In the genomic region with DNA sequence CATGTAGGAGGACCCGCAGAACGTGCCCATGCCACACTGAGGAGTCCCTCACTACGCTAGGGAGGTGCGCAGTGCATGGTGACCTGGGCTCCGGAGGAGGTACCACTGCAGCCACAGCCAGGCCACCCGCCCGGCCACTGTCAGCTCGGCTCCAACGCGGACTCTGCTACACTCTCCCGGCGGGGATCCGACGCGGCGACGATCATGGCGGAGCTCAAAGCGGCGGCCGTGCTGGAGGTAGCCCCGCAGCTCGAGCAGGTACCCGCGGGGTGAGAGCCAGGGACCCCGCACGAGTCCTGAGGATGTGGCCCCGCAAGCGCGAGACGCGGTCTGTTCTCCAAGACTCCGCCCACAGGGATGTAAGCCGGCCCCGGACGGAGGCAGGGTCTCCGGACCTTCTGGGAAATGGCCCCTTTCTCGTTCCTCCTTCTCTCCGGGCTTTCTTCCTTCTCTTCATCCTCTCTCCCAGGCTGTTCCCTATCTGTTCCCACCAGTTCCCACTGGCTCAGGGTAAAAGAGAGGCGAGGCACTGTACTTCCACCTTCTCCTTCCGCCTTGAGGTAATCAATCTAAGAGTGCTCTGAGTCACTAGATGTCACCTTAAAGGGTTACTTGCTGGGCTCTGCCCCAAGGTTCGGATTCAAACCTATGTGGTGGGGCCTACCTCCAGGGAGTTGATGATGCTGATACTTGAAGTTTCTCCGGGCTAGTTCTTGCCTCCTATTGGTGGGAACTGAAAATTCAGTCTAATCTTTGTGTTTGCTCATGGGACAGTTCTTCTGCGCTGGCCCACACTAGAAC, we compare ENCODE assay signal across 8 mouse cellular contexts. TPM values are rescaled to one million over a fixed set of nuclear protein-coding genes. Genes with fewer than 3 reads are reported as not detected.
DNase-seq lines count a peak whose midpoint lies in the region; ATAC-seq and TF ChIP-seq lines count a peak whose summit lies in the region.

No protein-coding gene starts in this region.

- WGBS in kidney, adult 2 months = 3% methylated on average over 44 of the region's 44 CpGs
- WGBS in macrophage (ENCODE audit: missing documents) = 4% methylated on average over 44 of the region's 44 CpGs
- WGBS in stomach, postnatal 0 days = 2% methylated on average over 41 of the region's 44 CpGs

- H3K79me2 ChIP-seq in macrophage (ENCODE audit: inconsistent target) = no peaks in the 10 kb centered on the region

- ATAC-seq in hematopoietic stem cell, adult 5-6 weeks (replicated peaks in 1 of 2; ENCODE audit: insufficient read depth in 1 of 2, low FRiP score in 2 of 2, low TSS enrichment in 1 of 2, low read depth in 1 of 2, poor library complexity in 2 of 2, severe bottlenecking in 2 of 2) = peak; percentile 40 to 59
- ATAC-seq in stomach, postnatal 0 days (ENCODE audit: low FRiP score, low TSS enrichment) = peak; percentile 89

- H3K27me3 ChIP-seq in kidney, adult 2 months (replicated peaks; ENCODE audit: control insufficient read depth, insufficient read depth, low read length) = peaks cover 1% of the 10 kb centered on the region; the same call in 1 of the 2 replicates
- peaks cover 35% of the 10 kb centered on the region for H3K27me3 ChIP-seq in E14TG2a.4 (ENCODE audit: insufficient read depth, low read length)
- no peaks in the 10 kb centered on the region for H3K27me3 ChIP-seq in stomach, postnatal 0 days (ENCODE audit: control insufficient read depth, insufficient read depth, low read length)

- no peak overlapping the region for H3K27ac ChIP-seq in kidney, adult 2 months (ENCODE audit: insufficient read depth, low read depth, low read length)
- no peak overlapping the region for H3K27ac ChIP-seq in cortical plate, adult 2 months (ENCODE audit: insufficient read depth, low read length)
- H3K27ac ChIP-seq in macrophage = no peak overlapping the region
- peak overlapping the region; percentile 56; the same call in 1 of the 2 replicates for H3K27ac ChIP-seq in stomach, postnatal 0 days (replicated peaks)

- no peak for TF ChIP-seq EP300 in stomach, postnatal 0 days (optimal IDR thresholded peaks at IDR 0.05)

- H3K4me3 ChIP-seq in kidney, adult 2 months (ENCODE audit: insufficient read depth, low read depth, low read length) = peak overlapping the region; percentile 58
- H3K4me3 ChIP-seq in E14TG2a.4 (replicated peaks; ENCODE audit: low read length) (peak overlapping the region; percentile 84), macrophage (ENCODE audit: inconsistent target) (peak overlapping the region; percentile 3; the same call in 1 of the 2 replicates)
- H3K4me3 ChIP-seq in cortical plate, adult 2 months (ENCODE audit: insufficient read depth, low read length) = peak overlapping the region; percentile 29
- peak overlapping the region; percentile 65 for H3K4me3 ChIP-seq in stomach, postnatal 0 days (ENCODE audit: low read depth, low read length)

- no peak for TF ChIP-seq CTCF in kidney, adult 2 months (conservative IDR thresholded peaks at IDR 0.05; ENCODE audit: insufficient read depth, insufficient read length, low read depth, low read length)
- no peak for TF ChIP-seq CTCF in E14TG2a.4 (conservative IDR thresholded peaks at IDR 0.05; ENCODE audit: low read length)
- TF ChIP-seq CTCF in cortical plate, adult 2 months (IDR thresholded peaks at IDR 0.05; ENCODE audit: extremely low read depth, insufficient read depth, low read length) = no peak
- TF ChIP-seq CTCF in stomach, postnatal 0 days (IDR thresholded peaks at IDR 0.05; ENCODE audit: low read depth) = peak; percentile 56

- DNase-seq in kidney, adult 2 months = no peak
- DNase-seq in kidney, adult 18-20 months = no peak
- DNase-seq in stomach, postnatal 0 days (ENCODE audit: low spot score) = peak; percentile 43
- DNase-seq in urinary bladder, postnatal 4 days (ENCODE audit: low spot score in 2 of 2) = no peak

- TF ChIP-seq POLR2A in kidney, adult 2 months (IDR thresholded peaks at IDR 0.05; ENCODE audit: low read depth, low read length) = no peak
- no peak for TF ChIP-seq POLR2A in cortical plate, adult 2 months (IDR thresholded peaks at IDR 0.05; ENCODE audit: extremely low read depth, insufficient read depth, low read length)

- peak overlapping the region; percentile 74 for H3K9ac ChIP-seq in stomach, postnatal 0 days (ENCODE audit: low read length)

- no peaks in the 10 kb centered on the region for H3K36me3 ChIP-seq in kidney, adult 2 months (ENCODE audit: control insufficient read depth, insufficient read depth, low read length)
- H3K36me3 ChIP-seq in E14TG2a.4 (ENCODE audit: insufficient read depth, low read length) (no peaks in the 10 kb centered on the region), macrophage (ENCODE audit: inconsistent target) (no peaks in the 10 kb centered on the region)
- H3K36me3 ChIP-seq in stomach, postnatal 0 days (ENCODE audit: control insufficient read depth, insufficient read depth, low read length) = no peaks in the 10 kb centered on the region

- no peaks in the 10 kb centered on the region for H3K4me1 ChIP-seq in kidney, adult 2 months (ENCODE audit: control insufficient read depth, insufficient read depth, low read length)
- peaks cover 22% of the 10 kb centered on the region for H3K4me1 ChIP-seq in E14TG2a.4 (replicated peaks; ENCODE audit: low read depth, low read length)
- H3K4me1 ChIP-seq in cortical plate, adult 2 months (ENCODE audit: control insufficient read depth, insufficient read depth, low read length) = no peaks in the 10 kb centered on the region
- no peaks in the 10 kb centered on the region for H3K4me1 ChIP-seq in stomach, postnatal 0 days (replicated peaks; ENCODE audit: control insufficient read depth, insufficient read depth)

- H3K9me3 ChIP-seq in E14TG2a.4 (ENCODE audit: low read length) = peaks cover 35% of the 10 kb centered on the region
- H3K9me3 ChIP-seq in stomach, postnatal 0 days (ENCODE audit: control insufficient read depth, low read length) = no peaks in the 10 kb centered on the region

- H3K4me2 ChIP-seq in stomach, postnatal 0 days (replicated peaks; ENCODE audit: low read depth) = peak overlapping the region; percentile 96

RNA-seq across cellular contexts. Expression of gene Sfrp2, which starts 23.7 kb away (rescaled TPM):
- polyA plus RNA-seq in kidney, adult 2 months (2012; rRNA removed) = 14.0 and 30.5 TPM in 2 replicates
- polyA plus RNA-seq in cortical plate, adult 2 months (2012; rRNA removed) = 2.4 and 3.6 TPM in 2 replicates
- total RNA-seq in hematopoietic stem cell, adult 5-6 weeks (2017) = not detected in 2 replicates
- total RNA-seq in macrophage (2018; cell fraction: chromatin; rRNA removed) = 10 to 100 TPM in 1 of 26 experiments, not detected in 25; 15.8 TPM
- total RNA-seq in macrophage (2018; cell fraction: cytosol; rRNA removed) = not detected
- total RNA-seq in macrophage (2018; cell fraction: nucleus; rRNA removed) = 1 to 10 TPM in 1 of 26 experiments, not detected in 25; 1.7 TPM
- polyA plus RNA-seq in macrophage (2018) = not detected in 3 replicates
- 118 and 122 TPM in 2 replicates for polyA plus RNA-seq in stomach, postnatal 0 days (2015; fragmentation: Nextera tagmentation; extraction: Ambion mirVana)

RNA-seq across cellular contexts. Expression of gene Tlr2, which starts 51.7 kb away (rescaled TPM):
- polyA plus RNA-seq in kidney, adult 2 months (2012; rRNA removed) = 1.9 and 2.1 TPM in 2 replicates
- 0.66 and 0.73 TPM in 2 replicates for polyA plus RNA-seq in cortical plate, adult 2 months (2012; rRNA removed)
- 9.1 and 12.1 TPM in 2 replicates for total RNA-seq in hematopoietic stem cell, adult 5-6 weeks (2017)
- 100 to 1,000 TPM in 17 of 26 experiments, 10 to 100 TPM in 9; 22.9 to 531 (median 170) TPM for total RNA-seq in macrophage (2018; cell fraction: chromatin; rRNA removed)
- total RNA-seq in macrophage (2018; cell fraction: cytosol; rRNA removed) = 1,000 to 10,000 TPM in 1 of 26 experiments, 100 to 1,000 TPM in 22, 10 to 100 TPM in 3; 63.0 to 1,088 (median 155) TPM
- 100 to 1,000 TPM in 25 of 26 experiments, 10 to 100 TPM in 1; 53.8 to 939 (median 384) TPM for total RNA-seq in macrophage (2018; cell fraction: nucleus; rRNA removed)
- 28.8 to 125 TPM (median 41.5 TPM) in 3 replicates for polyA plus RNA-seq in macrophage (2018)
- polyA plus RNA-seq in stomach, postnatal 0 days (2015; fragmentation: Nextera tagmentation; extraction: Ambion mirVana) = 8.5 and 10.2 TPM in 2 replicates

Comparison
In these comparisons a context has a peak if more than half of its experiments do, and no peak if none do; other contexts are left out.
1. H3K4me3 ChIP-seq: peak in every context shown above with its lines; median percentile 84 in E14TG2a.4; 65 in stomach, postnatal 0 days; 58 in kidney, adult 2 months; 29 in cortical plate, adult 2 months; 3 in macrophage.